Mouse (Mus musculus) adrenal gland, postnatal 25 days (tissue): Measurements from ENCODE around the gene Pla2g12a. TPM values are rescaled to one million over a fixed set of nuclear protein-coding genes. Genes with fewer than 3 reads are reported as not detected.

ENCODE experiments used
- DNase-seq: peaks from one replicate; pipeline ENCODE4 v3.0.0; 2021; ENCODE audit warnings: mixed read lengths
- long read RNA-seq: library from polyadenylated mRNA; stranded (forward); transcript quantifications from one replicate; pipeline ENCODE4 v2.0.0, GENCODE M21; 2021
- total RNA-seq: library from RNA; stranded (reverse); gene quantifications from 2 replicates; pipeline ENCODE4 v1.2.3, GENCODE M21; 2021

Pla2g12a gene
- total RNA-seq: 44.7 and 45.6 TPM in 2 replicates
- long read RNA-seq, transcript Pla2g12a-201 (4 exons, 1,561 nt): major isoform, 75 of 80 reads
- long read RNA-seq, partial matches to known transcripts: 0 of 80 reads
- long read RNA-seq, other reads (novel, unspliced or antisense): 1 of 80 reads

DNA sequence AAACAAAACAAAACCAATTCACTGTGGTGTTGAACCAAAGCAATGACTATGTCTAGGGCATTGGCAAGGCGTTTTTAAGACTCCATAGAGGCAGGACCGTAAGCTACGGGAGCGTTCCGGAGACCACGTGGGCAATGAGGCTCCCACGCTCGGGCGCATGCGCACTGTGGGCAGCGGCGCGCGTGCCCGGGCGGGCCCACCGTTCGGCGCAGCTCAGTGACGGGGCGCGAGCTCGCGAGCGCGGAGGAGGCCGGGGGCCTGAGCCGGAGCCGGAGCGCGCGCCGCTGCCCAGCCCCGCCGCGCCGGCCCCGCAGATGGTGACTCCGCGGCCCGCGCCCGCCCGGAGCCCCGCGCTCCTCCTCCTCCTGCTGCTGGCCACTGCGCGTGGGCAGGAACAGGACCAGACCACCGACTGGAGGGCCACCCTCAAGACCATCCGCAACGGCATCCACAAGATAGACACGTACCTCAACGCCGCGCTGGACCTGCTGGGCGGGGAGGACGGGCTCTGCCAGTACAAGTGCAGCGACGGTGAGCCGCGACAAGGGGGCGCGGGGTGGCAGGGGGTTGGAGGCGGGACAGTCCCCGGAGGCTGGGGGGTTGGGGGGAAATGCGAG lies at the start of gene Pla2g12a:
TSS of gene Pla2g12a (plus strand) at position 202 of the 617 bp plus-strand sequence.
- DNase-seq: peak; percentile 96

DNA sequence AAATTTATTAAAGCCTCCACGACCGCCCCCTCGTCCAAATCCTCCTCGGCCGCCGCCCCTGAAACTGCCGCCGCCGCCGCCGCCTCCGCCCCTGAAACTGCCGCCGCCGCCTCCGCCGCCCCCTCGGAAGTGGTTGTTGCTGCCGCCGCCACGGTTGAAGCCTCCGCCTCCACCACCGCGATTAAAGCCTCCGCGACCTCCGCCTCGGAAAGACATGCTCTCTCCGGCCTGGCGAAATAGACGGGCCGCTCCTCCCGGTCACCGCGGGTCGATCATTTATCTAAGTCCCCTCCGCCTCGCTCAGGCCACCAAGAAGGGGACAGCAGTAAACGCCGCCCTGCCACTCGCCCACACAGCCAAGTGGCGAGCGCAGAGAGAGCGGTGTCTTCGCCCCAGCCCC lies 47.8 kb upstream of the Pla2g12a start:
- peak; percentile 37 for DNase-seq

DNA sequence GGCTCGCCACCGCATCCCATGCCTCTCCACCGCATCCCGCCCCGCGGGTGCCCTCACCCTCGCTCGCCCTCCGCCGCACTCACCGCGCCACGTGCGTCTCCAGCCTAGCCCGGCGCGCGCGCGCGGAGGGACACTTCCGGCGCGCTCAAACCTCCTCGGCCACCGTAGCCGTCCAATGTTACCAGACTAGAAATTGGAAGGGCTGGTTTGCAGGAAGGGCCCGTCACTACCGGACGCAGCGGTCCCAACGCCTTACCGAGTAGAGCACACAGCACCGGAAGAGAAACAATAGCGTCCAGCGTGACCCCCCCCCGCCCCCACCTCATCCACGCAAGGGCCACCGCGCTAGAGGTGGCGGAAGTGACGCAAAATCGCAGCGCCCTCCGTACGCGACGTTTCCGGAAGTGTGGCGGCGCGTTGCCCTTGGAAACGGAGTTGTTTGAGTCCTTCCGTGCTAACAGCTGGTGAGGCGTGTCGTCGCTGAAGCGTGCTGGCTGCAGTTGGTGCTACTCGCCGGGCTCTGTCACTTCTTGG lies 47.3 kb upstream of the Pla2g12a start, which contains the start of gene Gar1:
TSS of gene Gar1 (minus strand) at position 362 of the 534 bp plus-strand sequence.
- peak; percentile 93 for DNase-seq

DNA sequence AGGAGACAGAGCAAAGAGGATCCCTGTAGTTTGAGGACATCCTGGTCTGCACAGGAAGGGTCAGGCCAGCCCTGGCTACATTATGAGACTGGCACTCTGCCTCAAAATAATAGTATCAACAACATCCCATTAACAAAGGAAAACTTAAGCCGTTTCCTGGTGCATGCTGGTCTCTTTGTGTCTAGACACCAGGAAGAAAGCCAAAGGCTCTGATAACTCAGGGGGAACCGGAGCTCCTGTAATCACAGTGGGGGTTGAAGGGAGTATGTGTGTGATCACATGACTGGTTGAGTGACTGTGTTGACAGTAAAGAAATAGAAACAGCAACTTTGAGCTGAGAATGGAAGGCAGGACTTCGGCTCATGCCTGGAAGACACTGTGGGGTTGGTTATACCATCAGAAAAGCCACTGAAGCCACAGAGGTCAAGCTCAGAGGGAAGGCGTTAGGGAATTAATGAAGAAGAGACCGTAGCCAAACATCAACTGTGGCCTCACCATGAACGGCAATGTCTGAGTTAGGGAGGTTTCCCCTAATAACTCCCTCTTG lies 42.9 kb upstream of the Pla2g12a start, which contains the start of gene Cfi:
TSS of gene Cfi (plus strand) at position 497 of the 547 bp plus-strand sequence.
- no peak for DNase-seq

DNA sequence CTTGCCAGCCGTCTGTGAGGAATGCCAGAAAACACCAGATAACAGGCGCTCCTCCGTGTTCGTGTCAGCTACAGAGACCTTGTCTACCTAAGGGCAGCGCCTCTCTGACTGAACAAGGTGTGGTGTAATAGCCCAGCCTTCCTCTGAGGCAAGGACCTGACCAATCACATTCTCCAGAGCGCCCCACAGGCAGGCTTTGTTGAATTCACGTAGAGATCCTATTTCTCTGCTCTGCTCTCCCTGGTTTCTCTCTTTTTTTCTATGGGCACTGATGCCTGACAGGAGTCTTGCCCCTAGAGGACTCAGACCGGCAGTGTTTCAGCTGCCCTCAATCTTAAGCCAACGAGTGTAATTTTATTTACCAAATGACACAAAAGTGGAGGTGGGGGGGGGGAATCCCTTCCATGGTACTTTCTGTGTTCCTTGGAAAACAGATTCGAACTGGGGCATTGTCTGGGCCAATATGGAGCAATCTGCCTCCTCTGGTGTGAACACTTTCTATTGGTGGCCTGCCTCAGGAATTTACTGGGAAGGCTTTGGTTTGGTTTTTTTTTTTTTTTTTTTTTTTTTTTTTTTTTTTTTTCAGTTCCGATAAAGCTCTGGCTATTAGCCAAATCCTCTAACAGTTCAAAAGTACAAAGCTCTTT lies 42.2 kb upstream of the Pla2g12a start:
- no peak for DNase-seq

DNA sequence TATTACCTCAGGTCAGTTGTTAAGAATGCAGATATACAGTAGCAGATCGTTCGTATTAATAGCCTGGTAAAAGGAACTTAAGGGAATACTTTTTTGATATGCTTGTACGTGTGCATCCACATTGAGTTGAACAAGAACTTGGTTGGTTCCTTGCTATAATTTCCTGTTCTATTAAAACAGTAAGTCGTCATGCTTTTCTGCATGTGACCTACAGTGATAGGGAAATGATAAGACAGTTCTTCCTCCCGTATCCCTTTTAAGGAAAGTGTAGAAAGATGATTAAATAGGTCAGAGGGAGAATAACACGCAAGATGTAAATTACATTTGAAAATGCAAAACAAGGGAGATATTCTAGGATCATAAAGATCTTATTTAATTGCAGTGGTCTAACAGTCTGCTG lies 41.4 kb upstream of the Pla2g12a start:
- DNase-seq: no peak

DNA sequence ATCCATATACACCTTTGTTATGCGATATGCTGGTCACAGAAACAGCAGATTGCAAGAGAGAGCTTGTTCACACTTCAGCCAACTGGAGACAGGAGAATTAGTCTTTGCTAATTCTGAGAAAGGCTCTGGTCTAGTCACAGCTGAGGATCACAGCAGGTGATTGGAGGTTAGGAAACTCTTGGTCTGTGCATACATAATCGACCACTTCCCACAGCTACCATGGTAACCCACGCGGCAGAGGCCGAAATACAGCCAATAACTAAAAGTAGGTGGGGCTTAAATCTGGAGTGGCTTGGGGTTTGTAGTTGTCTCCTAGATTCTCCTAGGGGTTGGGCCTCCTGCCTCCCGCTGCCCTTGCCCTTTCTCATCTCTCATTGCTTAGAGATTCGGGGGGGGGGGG lies 40.4 kb upstream of the Pla2g12a start:
- no peak for DNase-seq

DNA sequence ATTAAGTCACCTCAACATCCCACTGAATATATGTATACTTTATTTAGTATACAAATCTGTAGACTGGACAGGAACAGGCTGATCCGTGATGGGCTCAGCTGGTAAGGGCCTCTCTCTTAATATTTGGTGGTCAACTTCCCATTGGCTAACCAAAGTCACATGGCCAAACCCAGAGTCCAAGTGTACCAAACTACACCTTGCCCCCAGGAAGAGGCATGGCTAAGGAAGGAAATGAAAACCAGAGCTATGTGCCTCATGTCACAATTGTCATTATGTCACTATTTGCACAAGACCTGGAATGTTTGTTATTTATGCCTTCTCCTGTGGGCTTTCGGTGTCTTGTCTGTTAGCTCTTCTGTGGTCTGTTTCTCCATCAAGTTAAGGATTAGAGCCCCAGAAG lies 32.5 kb upstream of the Pla2g12a start:
- no peak for DNase-seq

DNA sequence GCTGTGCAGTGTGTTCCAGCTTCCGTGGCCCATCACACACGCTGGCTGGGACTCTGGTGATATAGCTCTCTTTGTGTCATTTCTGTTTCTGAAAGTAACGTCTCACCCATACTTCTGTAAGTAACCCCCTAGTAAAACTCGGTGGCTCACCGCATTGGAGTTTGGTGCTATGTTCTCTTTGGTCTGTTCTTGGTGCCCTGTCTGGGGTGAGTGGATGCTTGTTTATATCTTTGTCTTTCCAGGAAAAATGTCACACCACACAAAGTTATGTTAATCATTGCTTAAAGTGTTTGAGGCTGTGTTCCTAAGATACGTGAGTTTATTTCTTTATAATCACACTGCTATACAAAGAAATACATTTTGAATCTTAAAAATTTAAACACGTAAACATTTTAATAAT lies 31.6 kb upstream of the Pla2g12a start:
- no peak for DNase-seq

DNA sequence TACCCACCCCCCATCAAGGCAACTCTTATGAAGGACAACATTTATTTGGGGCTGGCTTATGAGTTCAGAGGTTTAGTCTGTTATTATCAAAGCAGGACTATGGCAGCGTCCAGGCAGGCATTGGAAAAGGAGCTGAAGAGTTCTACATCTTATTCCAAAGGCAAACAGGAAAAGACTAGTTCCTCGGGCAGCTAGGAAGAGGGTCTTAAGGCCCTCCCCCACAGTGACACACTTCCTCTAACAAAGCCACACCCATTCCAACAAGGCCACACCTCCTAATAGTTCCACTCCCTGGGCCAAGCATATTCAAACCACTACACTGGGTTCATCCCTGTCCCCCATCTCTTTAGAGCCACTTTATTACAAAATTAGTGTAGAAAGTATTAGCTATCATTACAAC lies 15.8 kb upstream of the Pla2g12a start:
- DNase-seq: no peak

DNA sequence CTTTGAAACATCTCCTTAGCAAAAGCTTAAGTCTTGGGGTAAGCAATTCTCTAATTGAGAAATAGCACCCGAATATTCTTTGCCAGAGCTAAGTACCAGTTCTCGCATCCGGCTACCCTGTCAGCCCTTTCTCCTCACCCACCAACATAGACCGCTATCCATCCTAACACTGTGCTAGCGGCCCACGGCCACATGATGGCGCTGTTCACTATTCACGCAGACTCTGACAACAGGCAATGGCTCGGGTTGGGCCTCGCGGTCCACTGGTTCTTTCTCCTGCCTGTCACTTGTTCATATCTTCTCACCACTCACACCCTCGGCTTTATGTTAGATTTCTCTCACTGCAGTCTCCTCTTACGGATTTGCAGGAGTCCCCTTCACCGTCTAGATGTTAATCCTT lies 14.7 kb upstream of the Pla2g12a start:
- peak; percentile 67 for DNase-seq

DNA sequence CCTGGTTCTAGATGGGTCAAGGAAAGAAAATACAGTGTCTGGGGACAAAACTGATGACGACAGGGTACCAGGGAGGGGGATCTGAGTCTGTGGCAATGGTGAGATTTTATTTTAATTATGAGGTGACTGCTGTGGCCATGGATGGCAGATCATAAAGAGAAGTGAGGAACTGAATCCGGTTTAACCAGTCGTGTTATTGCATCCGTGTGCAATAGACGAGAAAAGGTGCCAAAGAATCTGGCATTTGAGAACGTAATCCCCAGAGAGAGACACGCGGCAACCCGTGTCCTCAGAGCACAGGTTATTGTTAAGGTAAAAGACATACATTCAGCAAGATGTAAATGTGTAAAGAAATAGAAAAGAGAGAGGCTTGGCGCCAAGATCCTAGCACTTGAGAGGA lies 1.1 kb upstream of the Pla2g12a start:
- DNase-seq: no peak

DNA sequence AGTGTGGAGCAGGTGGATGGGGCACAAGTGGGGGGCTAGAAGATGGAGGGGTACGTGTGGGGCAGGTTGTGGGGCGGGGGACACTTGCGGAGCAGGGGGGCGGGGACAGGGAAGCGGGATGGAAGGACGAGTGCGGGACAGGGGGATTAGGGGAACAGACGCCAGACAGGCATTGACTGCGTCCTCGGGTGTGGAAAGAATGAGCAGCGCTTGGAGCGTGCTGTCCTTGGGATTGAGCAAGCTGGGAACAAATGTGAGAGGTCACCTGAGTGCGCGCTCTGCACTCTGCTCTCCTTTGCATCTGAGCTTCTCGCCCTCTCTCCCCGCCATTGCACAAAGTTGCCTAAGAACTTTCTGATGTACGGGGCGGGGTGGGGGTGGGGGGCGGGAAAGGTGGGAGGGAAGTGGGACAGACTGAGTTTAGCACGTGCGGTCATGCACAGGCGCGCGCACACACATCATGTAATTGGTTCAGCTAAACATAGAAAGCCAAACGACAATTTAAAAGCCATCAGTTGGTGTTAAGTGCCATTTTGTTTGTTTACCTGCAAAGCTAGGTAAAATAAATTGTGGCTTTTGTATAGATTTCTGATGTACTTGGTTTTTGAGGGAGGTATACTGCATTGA lies 838 bp downstream of the Pla2g12a start:
- peak; percentile 41 for DNase-seq

DNA sequence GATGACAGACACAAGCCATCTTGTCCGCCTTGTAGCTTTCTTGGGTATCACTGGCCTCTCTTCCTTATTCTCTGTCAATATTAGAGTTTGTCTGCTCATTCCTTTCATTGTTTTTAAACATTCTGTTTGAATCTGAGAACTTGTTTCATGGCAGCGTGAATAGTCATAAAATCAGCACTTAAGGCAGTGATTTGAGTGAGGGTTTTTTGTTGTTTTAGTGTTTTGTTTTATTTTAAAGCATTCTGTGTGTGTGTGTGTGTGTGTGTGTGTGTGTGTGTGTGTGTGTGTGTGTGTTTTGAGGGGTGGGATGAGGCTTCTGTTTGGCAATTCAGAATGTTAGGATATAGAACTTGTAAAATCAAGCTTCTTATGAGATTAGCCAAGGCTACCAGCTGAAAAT lies 1.5 kb downstream of the Pla2g12a start:
- DNase-seq: no peak

DNA sequence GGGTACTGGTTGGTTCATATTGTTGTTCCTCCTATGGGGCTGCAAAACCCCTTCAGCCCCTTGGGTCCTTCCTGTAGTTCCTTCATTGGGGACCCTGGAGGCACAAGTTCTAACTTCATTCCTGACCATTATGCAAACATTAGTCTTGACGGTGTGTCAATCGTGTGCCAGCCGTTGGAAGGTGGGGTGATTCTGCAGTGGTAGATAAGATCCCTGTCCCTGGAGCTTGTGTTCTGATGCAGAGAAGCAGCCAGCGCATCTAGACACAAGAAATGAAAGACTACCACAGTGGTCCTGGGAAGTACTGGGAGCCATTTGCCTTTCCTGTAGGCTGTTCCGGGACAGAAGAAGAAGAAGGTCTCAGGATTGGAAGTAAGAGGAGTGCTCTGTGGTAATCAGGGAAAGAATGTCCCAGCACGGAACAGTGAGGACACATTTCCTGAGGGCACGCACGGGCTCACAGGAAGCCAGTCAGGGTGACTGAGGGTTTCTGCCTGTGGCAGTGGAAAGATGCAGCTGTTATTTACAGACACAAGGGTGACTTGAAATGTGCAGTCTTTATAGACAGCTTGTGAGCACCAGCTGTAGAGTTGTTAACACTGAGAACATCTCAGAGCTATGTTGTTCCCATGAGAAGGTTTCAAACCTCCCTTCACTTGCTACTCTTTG lies 2.7 kb downstream of the Pla2g12a start:
- DNase-seq: no peak

DNA sequence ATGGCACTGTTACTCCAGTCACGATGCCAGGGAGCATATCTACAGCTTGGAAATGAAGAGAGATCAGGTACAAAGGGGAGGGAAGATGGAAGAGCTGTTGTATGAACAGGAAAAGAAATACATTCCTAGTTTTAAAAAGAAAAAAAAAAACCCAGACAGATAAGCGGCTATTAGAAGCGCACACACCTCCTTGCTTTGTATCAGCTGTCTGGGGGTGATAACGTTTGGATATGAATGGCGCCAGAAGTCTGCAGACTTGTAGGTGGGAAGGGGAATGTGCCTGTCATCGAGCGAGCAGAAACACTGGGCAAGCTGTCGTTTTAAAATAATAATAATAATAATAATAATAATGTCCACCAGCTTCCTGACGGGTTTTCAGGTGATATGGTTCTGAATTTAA lies 7.2 kb downstream of the Pla2g12a start:
- DNase-seq: no peak

DNA sequence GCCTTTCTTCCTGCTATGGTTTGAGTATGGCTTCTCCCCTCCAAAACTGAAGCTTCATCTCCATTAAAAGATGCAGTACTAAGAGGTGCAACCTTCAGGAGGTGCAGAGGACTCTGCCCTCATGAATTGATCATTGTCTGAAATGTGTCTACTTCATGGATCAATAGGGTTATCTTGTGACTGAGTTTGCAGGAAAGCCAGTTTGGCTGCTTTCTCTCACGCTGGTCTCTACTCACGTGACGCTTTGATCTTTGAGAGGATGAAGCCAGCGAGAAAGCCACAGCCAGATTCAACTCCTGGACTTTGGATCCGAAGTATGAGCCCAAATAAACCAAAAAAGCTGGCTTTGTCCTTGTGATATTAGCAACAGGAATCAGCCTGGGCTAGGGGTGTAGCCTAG lies 8.0 kb downstream of the Pla2g12a start:
- no peak for DNase-seq

DNA sequence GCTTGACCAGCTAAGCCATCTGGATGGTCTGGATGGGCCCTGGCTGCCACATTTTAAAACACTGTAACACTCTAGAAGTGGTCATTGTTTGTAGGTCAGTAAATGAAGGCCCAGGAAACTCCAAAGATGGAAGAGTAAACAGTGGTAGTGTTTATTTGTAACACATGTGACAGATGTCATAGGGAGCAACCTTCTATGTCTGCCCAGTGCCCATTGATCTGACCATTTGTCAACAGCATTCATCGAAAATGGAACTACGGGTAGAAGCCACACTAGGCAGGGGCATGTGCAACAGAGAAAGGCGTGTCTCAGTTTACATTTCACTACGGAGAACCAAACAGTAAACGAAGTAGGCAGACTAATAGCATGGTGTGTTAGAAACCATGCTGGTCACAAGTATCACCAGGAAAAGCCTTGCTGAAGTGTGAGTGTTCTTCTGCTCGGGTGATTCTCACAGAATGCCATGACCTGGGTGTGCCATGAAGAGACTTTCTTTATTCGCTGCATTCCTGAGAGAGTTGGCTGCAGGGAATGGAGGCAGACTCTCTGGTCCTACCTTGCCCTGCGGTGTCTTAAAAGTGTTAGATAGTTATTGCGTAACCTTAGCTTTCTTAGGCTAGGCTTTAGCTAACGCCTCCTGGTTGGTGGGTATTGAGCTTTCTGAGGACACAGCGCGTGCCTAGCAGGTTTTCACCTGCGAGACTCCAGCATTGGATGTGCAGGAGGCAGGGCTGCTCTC lies 9.5 kb downstream of the Pla2g12a start:
- DNase-seq: no peak

DNA sequence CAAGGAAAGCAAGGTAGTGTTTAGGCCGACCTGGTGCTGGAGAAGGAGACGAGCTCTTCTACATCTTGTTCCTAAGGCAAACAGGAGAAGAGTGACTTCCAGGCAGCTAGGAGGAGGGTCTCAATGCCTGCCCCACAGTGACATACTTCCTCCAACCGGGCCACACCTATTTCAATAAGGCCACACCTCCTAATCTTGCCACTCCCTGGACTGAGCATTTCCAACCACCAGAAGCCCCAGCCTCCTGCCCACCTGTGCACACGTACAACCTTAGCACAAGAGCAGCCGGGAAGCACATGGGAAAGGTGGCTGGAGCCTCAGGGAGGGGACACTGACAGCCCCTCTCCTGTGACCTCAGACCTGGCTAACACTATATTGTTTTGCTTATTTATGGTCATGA lies 13.6 kb downstream of the Pla2g12a start:
- no peak for DNase-seq

DNA sequence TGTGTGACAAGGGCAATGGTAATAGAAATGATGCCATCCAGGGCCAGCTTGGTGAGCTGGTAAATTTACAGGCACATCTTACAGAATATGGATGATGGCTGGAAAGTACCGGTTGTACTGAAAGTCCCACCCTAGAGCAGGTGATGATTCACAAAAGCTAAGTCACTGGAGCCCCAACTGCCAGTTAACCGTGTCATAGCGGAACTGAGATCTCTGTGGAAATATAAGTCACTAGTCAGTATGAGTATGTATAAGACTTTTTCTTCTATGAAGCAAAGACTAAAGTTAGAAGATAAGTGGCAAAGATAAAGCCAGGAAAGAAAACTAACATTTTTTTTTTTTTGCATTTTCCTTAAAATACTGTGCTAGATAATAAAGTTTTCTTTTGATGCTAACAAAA lies 14.7 kb downstream of the Pla2g12a start:
- no peak for DNase-seq

DNA sequence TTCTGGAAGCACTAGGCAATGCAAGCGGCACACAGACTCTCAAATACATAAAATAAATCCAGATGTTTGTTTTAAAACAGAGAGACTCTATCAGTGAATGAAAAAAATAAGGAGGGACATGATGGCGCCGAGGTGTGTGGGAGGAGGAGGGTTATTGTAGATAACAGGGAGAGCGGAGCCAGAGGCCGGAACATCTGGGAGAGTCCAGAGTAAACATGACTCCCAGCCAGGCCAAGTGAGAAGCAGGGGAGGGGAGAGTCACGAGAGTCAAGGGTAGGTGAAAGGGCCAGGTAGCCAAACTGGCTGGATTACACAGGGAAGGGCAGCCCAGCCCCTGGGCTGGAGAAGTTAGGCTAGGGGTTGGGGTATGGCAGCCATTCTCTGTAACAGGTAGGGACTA lies 18.2 kb downstream of the Pla2g12a start:
- DNase-seq: no peak

DNA sequence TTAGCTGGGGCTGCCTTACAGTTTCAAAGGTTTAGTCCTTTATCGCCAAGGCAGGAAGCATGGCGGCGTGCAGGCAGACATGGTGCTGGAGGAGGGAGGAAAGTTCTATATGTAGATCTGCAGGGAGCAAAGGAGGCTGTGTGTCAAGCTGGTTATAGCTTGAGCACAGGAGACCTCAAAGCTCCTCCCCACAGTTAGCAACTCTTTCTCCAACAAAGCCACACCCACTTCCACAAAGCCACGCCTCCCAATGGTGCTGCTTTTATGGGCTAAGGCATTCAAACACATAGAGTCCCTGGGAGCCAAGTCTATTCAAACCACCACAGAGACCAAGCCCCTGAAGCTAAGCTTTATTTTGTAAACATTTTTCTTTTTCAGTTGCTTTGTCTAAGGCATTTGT lies 20.5 kb downstream of the Pla2g12a start:
- no peak for DNase-seq
